Mouse (Mus musculus) embryonic fibroblast, embryonic 13.5 days (primary cell): Measurements from ENCODE around the gene Ccdc78.

Experiments
- CTCF ChIP-seq: IDR thresholded peaks from 2 replicates; pipeline ENCODE4 v1.5.1; 2011; ENCODE audit warnings: mild to moderate bottlenecking, control low read depth, low read length, moderate library complexity, borderline replicate concordance; ENCODE audit not compliant: insufficient read depth
- POLR2A ChIP-seq: IDR thresholded peaks from 2 replicates; pipeline ENCODE4 v1.6.1; 2011; ENCODE audit warnings: low read depth, mild to moderate bottlenecking, control low read depth, low read length, moderate library complexity

GRCm38 (mm10) chr17:25813471-25813870, 27.1 kb downstream of the Ccdc78 start:
- peak; percentile 56; the same call in 1 of the 2 replicates for TF ChIP-seq CTCF
- no peak for TF ChIP-seq POLR2A
